Mouse (Mus musculus) kidney, adult 2 months (tissue): ENCODE data around the gene Bmpr2.

ENCODE experiments used
- CTCF ChIP-seq: fragments of 200-500 bp; conservative IDR thresholded peaks from 2 replicates; pipeline ENCODE4 v1.5.1; 2011; ENCODE audit warnings: low read depth, mild to moderate bottlenecking, control low read depth, low read length, moderate library complexity, mixed read lengths; ENCODE audit not compliant: insufficient read depth, insufficient read length
- POLR2A ChIP-seq: fragments of 200-500 bp; IDR thresholded peaks from one replicate; pipeline ENCODE4 v1.6.1; 2011; ENCODE audit warnings: low read depth, low read length, control low read depth

- TF ChIP-seq CTCF (no peak), POLR2A (no peak)
These were observed 147.7 kb downstream of the Bmpr2 start for GRCm38 (mm10) chr1:59910941-59911340.
